Mouse (Mus musculus) embryonic facial prominence, embryonic 13.5 days (tissue): Measurements from ENCODE around the gene Efcab5. TPM values are rescaled to one million over a fixed set of nuclear protein-coding genes. Genes with fewer than 3 reads are reported as not detected.

Experiments
- ATAC-seq: fragments of 200-750 bp; cut with Nextera tagmentation; 2 replicates; pipeline ENCODE4 v1.8.0; 2017; ENCODE audit warnings: low read depth; ENCODE audit not compliant: insufficient number of reproducible peaks, insufficient read depth, low FRiP score, low TSS enrichment
- H3K27ac ChIP-seq: fragments of 300-500 bp; sonication (generic); 2 replicates; pipeline ENCODE4 v1.5.1; 2015; ENCODE audit warnings: moderate library complexity, mild to moderate bottlenecking, inconsistent platforms
- H3K27me3 ChIP-seq: fragments of 300-500 bp; sonication (generic); 2 replicates; pipeline ENCODE4 v1.6.1; 2015; ENCODE audit warnings: mild to moderate bottlenecking, inconsistent platforms
- H3K36me3 ChIP-seq: fragments of 300-500 bp; sonication (generic); 2 replicates; pipeline ENCODE4 v1.6.1; 2015; ENCODE audit warnings: mild to moderate bottlenecking, inconsistent platforms
- H3K4me1 ChIP-seq: fragments of 300-500 bp; sonication (generic); 2 replicates; pipeline ENCODE4 v1.6.1; 2015; ENCODE audit warnings: inconsistent platforms
- H3K4me2 ChIP-seq: fragments of 300-500 bp; sonication (generic); 2 replicates; pipeline ENCODE4 v1.6.1; 2015; ENCODE audit warnings: moderate library complexity, mild to moderate bottlenecking, inconsistent platforms
- H3K4me3 ChIP-seq: fragments of 300-500 bp; sonication (generic); 2 replicates; pipeline ENCODE4 v1.5.1; 2015; ENCODE audit warnings: mild to moderate bottlenecking, inconsistent platforms
- H3K9ac ChIP-seq: fragments of 300-500 bp; sonication (generic); 2 replicates; pipeline ENCODE4 v1.6.1; 2015; ENCODE audit warnings: mild to moderate bottlenecking, inconsistent platforms
- H3K9me3 ChIP-seq: fragments of 300-500 bp; sonication (generic); 2 replicates; pipeline ENCODE4 v1.6.1; 2016; ENCODE audit warnings: inconsistent platforms
- WGBS: fragments of 180-500 bp; shearing (Covaris S2); methylation state at CpG from one replicate; pipeline ENCODE4 v1.1.7; 2015; ENCODE audit warnings: mixed read lengths; 5-methylcytosine and 5-hydroxymethylcytosine counted together
- polyA plus RNA-seq: library from polyadenylated mRNA; unstranded; fragments of >200 nt; fragmentation: Nextera tagmentation; extraction: Ambion mirVana; gene quantifications from 2 replicates; pipeline ENCODE4 v1.2.1, GENCODE M21; 2015

The Efcab5 gene
- polyA plus RNA-seq, 1 experiment from 2014 or later = 0.48 TPM

DNA sequence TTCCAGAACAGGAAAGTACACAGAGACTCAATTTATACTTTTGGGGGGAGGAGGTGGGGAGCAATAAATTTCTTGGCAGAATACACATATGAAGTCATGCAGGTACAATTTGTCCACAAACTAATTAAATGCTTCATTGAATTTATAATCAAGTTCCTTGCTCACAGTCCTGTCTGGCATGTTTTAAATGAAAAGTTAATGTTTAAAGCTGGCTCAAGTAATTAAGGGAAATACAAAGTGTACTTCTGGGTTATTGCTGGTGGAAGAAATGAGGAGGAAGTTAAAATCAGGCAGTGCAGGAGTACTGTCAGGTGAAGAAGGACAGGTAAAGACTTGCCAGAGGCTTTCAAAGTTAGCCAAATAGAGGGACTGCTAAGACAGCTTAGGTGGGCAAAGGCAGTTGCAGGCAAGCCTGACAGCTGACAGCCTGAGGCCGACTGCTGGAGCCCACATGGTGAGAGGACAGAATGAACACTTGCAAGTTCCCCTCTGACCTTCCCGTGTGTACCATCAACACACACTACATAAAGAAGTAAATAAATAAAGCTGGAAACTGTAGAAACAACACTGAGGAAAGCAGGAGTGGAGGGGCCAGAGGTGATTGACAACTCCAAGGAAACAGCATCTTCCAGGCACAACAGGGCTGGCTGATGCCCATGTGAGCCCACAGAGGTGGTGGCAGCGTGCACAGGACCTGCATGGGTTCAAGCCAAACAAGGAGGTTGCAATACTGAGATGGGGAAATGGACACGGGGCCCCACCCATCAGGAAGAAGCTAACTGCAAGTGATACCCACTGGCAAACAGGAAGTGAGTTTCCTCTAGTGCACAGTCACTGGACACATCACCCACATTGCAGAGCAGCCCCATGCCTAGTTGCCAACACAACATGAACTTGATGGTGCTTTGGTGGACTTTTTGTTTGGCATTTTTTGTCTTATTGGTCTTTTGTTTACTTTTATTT lies 7.7 kb upstream of the Efcab5 start:
- no peaks in the 10 kb centered on the region for H3K9me3 ChIP-seq
- WGBS = 25% methylated on average over 4 of the region's 4 CpGs
- no peak overlapping the region for H3K4me3 ChIP-seq
- H3K27ac ChIP-seq = peak overlapping the region; percentile 4; the same call in 1 of the 2 replicates
- no peak for ATAC-seq
- H3K4me1 ChIP-seq = peaks cover 5% of the 10 kb centered on the region; the same call in 1 of the 2 replicates
- H3K4me2 ChIP-seq = no peak overlapping the region
- H3K9ac ChIP-seq = no peak overlapping the region
- H3K27me3 ChIP-seq = no peaks in the 10 kb centered on the region
- H3K36me3 ChIP-seq = no peaks in the 10 kb centered on the region

DNA sequence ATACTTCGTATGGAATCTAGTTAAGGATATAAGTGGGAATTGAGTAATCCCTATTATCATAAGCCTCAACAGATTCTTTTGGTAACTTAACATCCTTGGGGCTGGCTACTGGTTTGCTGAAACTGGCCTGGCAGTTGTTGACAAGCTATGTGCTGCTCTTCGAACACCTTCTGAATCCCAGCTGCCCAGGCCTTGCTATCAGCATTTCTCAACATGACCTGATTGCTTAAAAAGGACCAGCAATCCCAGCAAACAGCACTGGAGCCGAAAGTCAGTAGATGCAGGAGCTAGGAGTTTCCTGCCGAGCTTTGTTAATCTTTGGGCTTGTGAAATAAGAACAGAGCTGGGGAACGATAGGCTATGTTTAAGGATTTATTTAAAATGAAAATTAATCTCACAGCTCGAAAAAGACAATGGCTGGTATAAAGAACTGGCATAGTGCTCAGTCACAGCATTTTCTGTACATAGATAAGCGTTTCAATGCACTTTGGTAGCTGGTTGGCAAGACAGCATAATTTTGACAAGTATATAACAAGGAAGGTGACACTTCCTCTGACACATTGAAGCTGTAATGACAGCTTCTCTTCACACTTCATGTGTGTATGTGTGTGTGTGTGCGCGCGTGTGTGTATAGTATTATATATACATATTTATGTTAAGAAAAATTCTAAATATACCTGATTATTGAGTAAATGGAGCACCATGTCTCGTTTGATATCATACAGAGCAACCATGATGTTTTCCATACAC lies 6.8 kb upstream of the Efcab5 start:
- no peaks in the 10 kb centered on the region for H3K27me3 ChIP-seq
- no peak overlapping the region for H3K4me3 ChIP-seq
- no peaks in the 10 kb centered on the region for H3K36me3 ChIP-seq
- WGBS = 72% methylated on average over 11 of the region's 11 CpGs
- no peaks in the 10 kb centered on the region for H3K9me3 ChIP-seq
- no peak for ATAC-seq
- no peak overlapping the region for H3K27ac ChIP-seq
- H3K4me2 ChIP-seq = no peak overlapping the region
- no peak overlapping the region for H3K9ac ChIP-seq
- H3K4me1 ChIP-seq = peaks cover 5% of the 10 kb centered on the region; the same call in 1 of the 2 replicates

DNA sequence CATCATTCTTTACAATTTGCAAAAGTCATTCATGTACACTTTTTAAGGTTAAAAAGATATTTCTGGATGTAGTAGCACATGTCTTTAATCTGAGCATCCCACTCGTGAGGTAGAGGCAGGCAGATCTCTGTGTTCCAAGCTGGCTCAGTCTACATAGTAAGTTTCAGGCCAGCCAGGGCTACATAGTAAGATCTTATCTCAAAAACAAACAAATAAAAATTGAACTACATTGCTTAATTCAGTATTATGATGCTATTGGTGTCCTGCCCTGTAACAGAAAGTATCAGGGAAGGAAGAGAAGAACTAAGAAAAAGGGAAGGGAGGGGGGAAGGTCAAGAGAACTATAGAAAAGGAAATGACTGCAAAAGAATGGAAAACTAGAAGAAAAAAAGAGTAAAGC lies 6.0 kb upstream of the Efcab5 start:
- no peak for ATAC-seq
- peaks cover 5% of the 10 kb centered on the region; the same call in 1 of the 2 replicates for H3K4me1 ChIP-seq
- no peaks in the 10 kb centered on the region for H3K27me3 ChIP-seq
- no peak overlapping the region for H3K4me3 ChIP-seq
- no peak overlapping the region for H3K4me2 ChIP-seq
- no peaks in the 10 kb centered on the region for H3K9me3 ChIP-seq
- no peak overlapping the region for H3K27ac ChIP-seq
- no peak overlapping the region for H3K9ac ChIP-seq
- H3K36me3 ChIP-seq = no peaks in the 10 kb centered on the region
- 58% methylated on average over 1 of the region's 1 CpGs for WGBS

DNA sequence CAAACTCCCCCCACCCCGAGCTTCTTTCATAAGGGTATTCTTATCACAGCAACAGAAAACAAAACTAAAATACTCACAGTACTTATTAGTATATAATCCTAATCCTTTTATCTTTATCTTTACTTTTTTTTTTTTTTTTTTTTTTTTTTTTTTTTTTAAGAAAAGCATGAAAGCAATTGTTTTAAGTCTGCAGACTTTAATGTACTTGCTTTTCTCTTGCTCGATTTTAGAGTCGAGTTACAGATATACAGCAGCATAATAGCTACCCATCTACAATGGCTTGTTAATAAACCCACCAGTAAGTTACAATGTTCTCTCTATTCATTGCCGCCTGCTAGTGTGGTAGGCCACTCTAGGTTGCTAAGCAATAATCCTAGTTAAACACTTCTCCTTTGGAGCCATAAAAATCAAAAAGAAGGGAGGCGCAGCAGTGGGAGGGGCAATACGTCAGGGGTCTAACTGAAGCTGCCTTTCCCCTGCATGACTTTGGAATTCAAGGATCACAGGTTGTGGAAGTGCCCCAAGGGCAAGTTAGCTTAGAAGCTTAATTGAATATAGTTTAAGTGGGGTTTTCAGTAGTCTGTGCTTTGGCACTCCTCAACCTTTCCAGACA lies 5.3 kb upstream of the Efcab5 start:
- H3K27me3 ChIP-seq = no peaks in the 10 kb centered on the region
- no peaks in the 10 kb centered on the region for H3K9me3 ChIP-seq
- 39% methylated on average over 6 of the region's 6 CpGs for WGBS
- ATAC-seq = no peak
- H3K4me1 ChIP-seq = peaks cover 5% of the 10 kb centered on the region; the same call in 1 of the 2 replicates
- H3K36me3 ChIP-seq = no peaks in the 10 kb centered on the region
- H3K4me2 ChIP-seq = no peak overlapping the region
- H3K4me3 ChIP-seq = no peak overlapping the region
- no peak overlapping the region for H3K9ac ChIP-seq
- no peak overlapping the region for H3K27ac ChIP-seq

DNA sequence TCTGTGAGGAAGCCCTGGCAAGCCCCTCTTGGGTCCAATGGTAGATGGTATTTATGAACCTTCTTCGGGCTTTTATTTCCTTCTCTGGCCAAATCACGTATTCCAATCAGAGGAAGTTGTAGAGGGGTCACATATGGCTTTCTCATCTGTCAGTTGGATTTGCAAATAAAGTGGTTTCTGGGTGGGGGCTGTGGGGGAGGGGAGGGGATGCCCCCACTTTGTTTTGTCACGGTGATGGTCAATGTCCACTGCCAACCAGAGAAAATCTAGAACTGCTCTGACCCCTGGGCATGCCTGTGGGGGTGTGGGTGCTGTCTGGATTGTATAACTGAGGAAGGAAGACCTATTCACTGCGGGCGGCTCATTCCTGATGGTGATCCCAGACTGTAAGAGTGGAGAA lies 4.6 kb upstream of the Efcab5 start:
- no peaks in the 10 kb centered on the region for H3K27me3 ChIP-seq
- H3K4me3 ChIP-seq = no peak overlapping the region
- no peak overlapping the region for H3K9ac ChIP-seq
- H3K27ac ChIP-seq = no peak overlapping the region
- no peak for ATAC-seq
- no peak overlapping the region for H3K4me2 ChIP-seq
- no peaks in the 10 kb centered on the region for H3K9me3 ChIP-seq
- WGBS = 57% methylated on average over 5 of the region's 5 CpGs
- no peaks in the 10 kb centered on the region for H3K36me3 ChIP-seq
- H3K4me1 ChIP-seq = peaks cover 5% of the 10 kb centered on the region; the same call in 1 of the 2 replicates

DNA sequence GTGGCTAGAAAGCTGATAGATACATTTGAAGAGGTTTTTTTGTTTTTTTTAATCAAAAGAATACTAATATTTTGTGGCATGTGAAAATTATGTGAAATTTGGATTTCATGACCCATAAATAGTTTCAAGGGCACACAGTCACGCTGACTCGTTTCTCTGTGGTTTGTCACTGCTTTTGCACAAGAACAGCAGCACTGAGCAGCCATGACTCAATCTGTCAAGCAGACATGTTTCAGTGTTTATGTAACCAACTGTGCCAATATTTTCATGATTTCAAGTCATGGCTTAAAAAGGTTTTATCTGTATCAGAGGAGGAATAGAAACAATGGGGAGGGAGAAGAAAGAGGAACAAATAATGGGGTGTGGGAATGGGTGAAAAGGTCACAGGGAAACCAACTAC lies 3.8 kb downstream of the Efcab5 start:
- WGBS = 67% methylated on average over 2 of the region's 2 CpGs
- ATAC-seq = no peak

DNA sequence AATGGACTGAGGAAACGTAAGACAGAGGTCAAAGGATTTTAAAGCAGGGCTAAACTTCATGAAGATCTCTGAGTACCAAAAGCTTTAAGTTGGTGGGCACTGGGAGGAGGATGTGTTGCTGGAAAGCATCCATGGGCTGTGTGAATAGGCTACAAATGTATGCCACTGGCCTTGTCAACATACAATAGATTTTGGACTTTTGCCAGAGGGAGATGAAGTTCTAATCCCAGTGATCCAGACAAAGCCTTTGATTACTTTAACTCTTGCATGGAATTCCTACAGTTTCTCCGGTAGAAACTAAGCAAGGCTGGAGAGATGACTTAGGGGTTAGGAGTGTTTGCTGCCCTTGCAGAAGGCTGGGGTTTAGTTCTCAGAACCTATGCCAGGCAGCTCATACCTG lies 6.2 kb downstream of the Efcab5 start:
- no peak for ATAC-seq
- 44% methylated on average over 2 of the region's 2 CpGs for WGBS
- Histone ChIP-seq H3K4me2 (no peak overlapping the region), H3K4me1 (no peaks in the 10 kb centered on the region), H3K27me3 (no peaks in the 10 kb centered on the region), H3K4me3 (no peak overlapping the region), H3K27ac (no peak overlapping the region), H3K9me3 (no peaks in the 10 kb centered on the region), H3K9ac (no peak overlapping the region), H3K36me3 (no peaks in the 10 kb centered on the region)

More for the DNA sequence above, 3.8 kb downstream of the Efcab5 start:
- no peak overlapping the region for H3K27ac ChIP-seq
- no peaks in the 10 kb centered on the region for H3K27me3 ChIP-seq
- no peaks in the 10 kb centered on the region for H3K4me1 ChIP-seq
- no peak overlapping the region for H3K4me2 ChIP-seq
- no peaks in the 10 kb centered on the region for H3K9me3 ChIP-seq
- no peaks in the 10 kb centered on the region for H3K36me3 ChIP-seq
- H3K4me3 ChIP-seq = no peak overlapping the region
- H3K9ac ChIP-seq = no peak overlapping the region

DNA sequence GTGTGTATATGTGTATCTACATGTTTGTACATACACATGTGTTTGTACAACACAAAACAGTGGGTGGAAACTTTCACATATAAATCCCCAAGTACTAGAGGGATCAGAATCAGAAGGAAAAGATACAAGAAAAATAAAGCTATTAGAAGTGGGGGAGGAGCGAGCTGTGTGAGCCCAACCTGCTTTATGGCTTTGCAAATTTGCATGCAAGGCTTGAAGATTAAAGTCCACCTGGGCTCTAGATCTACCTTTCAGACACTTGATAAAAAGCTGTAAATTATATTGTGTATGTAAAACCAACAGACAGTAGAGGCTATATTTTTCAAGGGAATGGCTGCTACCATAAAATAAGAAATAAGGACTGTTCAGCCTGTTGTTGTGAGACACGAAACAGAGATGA lies 6.7 kb downstream of the Efcab5 start:
- H3K4me2 ChIP-seq = no peak overlapping the region
- H3K27me3 ChIP-seq = no peaks in the 10 kb centered on the region
- H3K9ac ChIP-seq = no peak overlapping the region
- whole genome bisulfite sequencing = 74% methylated on average over 2 of the region's 2 CpGs
- no peaks in the 10 kb centered on the region for H3K36me3 ChIP-seq
- no peaks in the 10 kb centered on the region for H3K9me3 ChIP-seq
- H3K4me1 ChIP-seq = no peaks in the 10 kb centered on the region
- no peak overlapping the region for H3K4me3 ChIP-seq
- ATAC-seq = no peak
- H3K27ac ChIP-seq = no peak overlapping the region

DNA sequence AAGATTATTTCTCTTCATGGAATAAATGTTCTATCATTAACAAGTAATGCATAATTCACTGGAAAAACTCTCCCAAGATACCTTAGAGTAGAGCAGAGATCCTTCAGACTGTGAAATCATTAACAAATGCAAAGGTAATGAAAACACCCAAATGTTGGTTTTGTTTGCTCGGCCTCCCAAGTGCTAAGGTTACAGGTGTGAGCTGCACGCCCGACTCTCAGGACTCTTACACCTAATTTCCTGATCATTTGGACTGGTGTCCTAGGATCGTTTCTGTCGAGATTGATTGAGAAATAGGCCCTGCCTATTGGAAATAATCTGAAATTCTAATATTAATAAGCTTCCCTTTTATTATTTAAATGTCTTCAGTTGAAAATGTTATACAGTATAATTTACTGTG lies 7.2 kb downstream of the Efcab5 start:
- WGBS = 71% methylated on average over 5 of the region's 5 CpGs
- no peak overlapping the region for H3K4me2 ChIP-seq
- no peak for ATAC-seq
- no peak overlapping the region for H3K9ac ChIP-seq
- H3K27ac ChIP-seq = no peak overlapping the region
- no peaks in the 10 kb centered on the region for H3K36me3 ChIP-seq
- H3K4me1 ChIP-seq = no peaks in the 10 kb centered on the region
- H3K4me3 ChIP-seq = no peak overlapping the region
- H3K9me3 ChIP-seq = no peaks in the 10 kb centered on the region
- H3K27me3 ChIP-seq = no peaks in the 10 kb centered on the region

DNA sequence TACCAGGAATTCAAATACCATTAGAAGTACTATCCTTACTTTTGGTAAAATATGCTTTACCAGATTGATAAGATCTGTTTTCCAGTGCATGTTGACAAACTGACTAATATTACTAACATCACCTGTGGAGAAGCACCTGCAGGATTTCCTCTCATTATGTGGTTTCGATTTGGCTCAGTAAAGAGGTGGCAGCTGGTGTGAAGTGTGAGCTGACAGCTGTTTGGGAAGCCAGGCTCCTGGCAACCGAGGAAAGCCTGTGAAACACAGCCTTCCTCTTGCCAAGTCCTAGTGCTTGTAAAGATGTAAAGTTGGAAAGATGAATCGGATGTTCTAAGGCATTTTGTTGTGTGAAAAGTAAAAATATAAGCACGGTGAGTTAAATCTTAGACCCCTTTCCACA lies 7.9 kb downstream of the Efcab5 start:
- H3K27ac ChIP-seq = no peak overlapping the region
- no peaks in the 10 kb centered on the region for H3K4me1 ChIP-seq
- H3K9ac ChIP-seq = no peak overlapping the region
- 66% methylated on average over 4 of the region's 4 CpGs for WGBS
- no peak for ATAC-seq
- no peaks in the 10 kb centered on the region for H3K27me3 ChIP-seq
- H3K4me3 ChIP-seq = no peak overlapping the region
- no peaks in the 10 kb centered on the region for H3K36me3 ChIP-seq
- no peaks in the 10 kb centered on the region for H3K9me3 ChIP-seq
- H3K4me2 ChIP-seq = no peak overlapping the region

DNA sequence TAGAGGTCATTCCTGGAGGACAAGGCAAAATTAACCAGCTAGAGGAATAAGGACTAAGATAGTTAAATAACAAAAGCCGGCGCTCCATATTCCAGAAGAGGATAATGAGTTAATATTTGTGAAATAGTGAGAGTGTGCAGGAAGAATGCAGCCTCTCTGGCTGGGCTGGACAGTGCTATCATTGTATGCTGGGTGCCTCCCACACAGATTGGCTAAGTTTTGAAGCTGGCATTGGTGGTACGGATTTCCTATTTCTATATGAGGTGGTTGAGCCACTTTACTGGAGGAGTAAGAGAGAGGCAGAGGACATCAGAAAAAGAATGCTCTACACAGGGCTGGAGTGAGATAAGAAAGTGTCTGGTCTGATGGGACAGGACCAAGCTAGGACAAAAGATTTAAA lies 9.0 kb downstream of the Efcab5 start:
- Histone ChIP-seq H3K9me3 (no peaks in the 10 kb centered on the region), H3K4me1 (no peaks in the 10 kb centered on the region), H3K36me3 (no peaks in the 10 kb centered on the region), H3K4me2 (no peak overlapping the region), H3K4me3 (no peak overlapping the region), H3K27me3 (no peaks in the 10 kb centered on the region), H3K27ac (no peak overlapping the region), H3K9ac (no peak overlapping the region)
- WGBS = 84% methylated on average over 3 of the region's 3 CpGs
- no peak for ATAC-seq
